Mouse (Mus musculus) embryonic facial prominence, embryonic 15.5 days (tissue): ENCODE data around the gene Gp9. TPM values are rescaled to one million over a fixed set of nuclear protein-coding genes. Genes with fewer than 3 reads are reported as not detected.
A peak's percentile ranks its signal among the peaks of the same experiment; 100 is the strongest.

ENCODE experiments used
- ATAC-seq: fragments of 200-750 bp; cut with Nextera tagmentation; 2 replicates; pipeline ENCODE4 v1.8.0; 2017; ENCODE audit warnings: low read depth, moderate TSS enrichment; ENCODE audit not compliant: insufficient number of reproducible peaks, low FRiP score, low TSS enrichment
- H3K27ac ChIP-seq: fragments of 300-500 bp; sonication (generic); replicated peaks from 2 replicates; pipeline ENCODE4 v1.5.1; 2015; ENCODE audit warnings: mild to moderate bottlenecking, inconsistent platforms
- H3K27me3 ChIP-seq: fragments of 300-500 bp; sonication (generic); 2 replicates; pipeline ENCODE4 v1.6.1; 2015; ENCODE audit warnings: inconsistent platforms
- H3K36me3 ChIP-seq: fragments of 300-500 bp; sonication (generic); 2 replicates; pipeline ENCODE4 v1.6.1; 2015; ENCODE audit warnings: mild to moderate bottlenecking, inconsistent platforms
- H3K4me1 ChIP-seq: fragments of 300-500 bp; sonication (generic); 2 replicates; pipeline ENCODE4 v1.6.1; 2015; ENCODE audit warnings: inconsistent platforms
- H3K4me2 ChIP-seq: fragments of 300-500 bp; sonication (generic); replicated peaks from 2 replicates; pipeline ENCODE4 v1.6.1; 2015; ENCODE audit warnings: mild to moderate bottlenecking, inconsistent platforms
- H3K4me3 ChIP-seq: fragments of 300-500 bp; sonication (generic); replicated peaks from 2 replicates; pipeline ENCODE4 v1.5.1; 2015; ENCODE audit warnings: mild to moderate bottlenecking, inconsistent platforms
- H3K9ac ChIP-seq: fragments of 300-500 bp; sonication (generic); 2 replicates; pipeline ENCODE4 v1.6.1; 2015; ENCODE audit warnings: inconsistent platforms
- H3K9me3 ChIP-seq: fragments of 300-500 bp; sonication (generic); replicated peaks from 2 replicates; pipeline ENCODE4 v1.6.1; 2016; ENCODE audit warnings: inconsistent platforms
- WGBS: fragments of 180-500 bp; shearing (Covaris S2); methylation state at CpG from one replicate; pipeline ENCODE4 v1.1.7; 2015; 5-methylcytosine and 5-hydroxymethylcytosine counted together
- polyA plus RNA-seq: library from polyadenylated mRNA; unstranded; fragments of >200 nt; fragmentation: Nextera tagmentation; extraction: Ambion mirVana; gene quantifications from 2 replicates; pipeline ENCODE4 v1.2.1, GENCODE M21; 2015

Gp9 gene
- polyA plus RNA-seq, 1 experiment from 2014 or later, result 0.83 TPM

DNA sequence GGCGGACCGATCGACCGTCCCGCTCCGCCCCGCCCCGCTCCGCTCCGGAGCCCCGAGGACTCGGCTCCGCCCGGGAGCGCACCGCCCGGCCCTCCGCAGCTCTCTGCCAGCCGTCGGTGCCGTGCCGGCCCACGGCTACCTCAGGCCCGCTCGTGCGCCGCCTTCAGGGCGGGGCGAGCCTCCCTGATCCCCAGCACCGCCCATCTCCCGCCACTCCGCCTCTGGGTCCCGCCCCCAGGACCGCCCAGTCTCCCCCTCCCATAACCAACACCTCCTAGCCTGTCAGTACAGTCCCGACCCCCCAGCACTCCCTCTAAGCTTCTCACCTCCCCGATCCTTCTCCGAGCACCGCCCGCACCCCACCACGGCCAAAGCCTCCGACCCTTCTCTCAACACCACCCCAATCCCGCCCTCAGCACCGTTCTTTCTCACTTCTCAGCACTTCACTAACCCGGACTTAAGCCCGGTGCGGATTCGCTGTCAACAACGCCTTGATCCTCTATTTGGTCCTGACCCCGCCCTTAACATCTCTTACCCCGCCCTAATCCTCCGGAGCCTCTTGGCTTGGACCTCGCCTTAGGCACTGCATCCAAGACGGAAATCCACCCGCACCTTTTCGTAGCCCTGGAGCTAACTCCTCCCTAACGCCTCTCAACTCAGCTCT is 33.9 kb downstream of the Gp9 start, which contains the start of gene Rab43:
Gene Rab43, minus strand, starts transcription at position 490 of the 664 bp plus-strand sequence.
- Histone ChIP-seq H3K36me3 (peaks cover 28% of the 10 kb centered on the region), H3K4me3 (peak within 1 kb of the TSS; percentile 80), H3K27me3 (no peaks in the 10 kb centered on the region), H3K27ac (peak within 1 kb of the TSS; percentile 81), H3K4me2 (peak within 1 kb of the TSS; percentile 91), H3K9me3 (no peaks in the 10 kb centered on the region), H3K9ac (peak within 1 kb of the TSS; percentile 87), H3K4me1 (peaks cover 27% of the 10 kb centered on the region)
- ATAC-seq, result peak; percentile 97
- under 1% methylated on average over 43 of the region's 56 CpGs for WGBS

DNA sequence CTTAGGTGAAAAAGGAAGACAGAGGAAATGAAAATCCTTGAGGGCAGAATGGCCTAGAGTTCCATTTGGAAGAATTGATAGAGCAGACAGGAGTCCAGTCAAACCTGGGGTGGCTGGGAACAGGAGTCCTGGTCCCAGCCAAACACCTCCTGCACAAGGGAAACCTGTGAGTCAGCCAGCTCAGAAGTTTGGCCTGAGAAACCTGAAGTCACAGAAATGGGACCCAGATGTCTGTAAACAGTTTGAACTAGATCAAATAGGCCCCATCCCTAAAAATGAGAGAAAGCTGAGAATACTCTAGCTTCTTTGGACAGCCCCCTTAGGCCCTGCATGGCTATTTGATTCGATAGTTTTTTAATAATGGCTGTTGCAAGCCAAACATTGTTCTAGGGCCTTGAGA is 34.8 kb downstream of the Gp9 start:
- H3K4me2 ChIP-seq, result no peak overlapping the region
- no peaks in the 10 kb centered on the region for H3K9me3 ChIP-seq
- H3K27me3 ChIP-seq, result no peaks in the 10 kb centered on the region
- H3K36me3 ChIP-seq, result peaks cover 37% of the 10 kb centered on the region
- peak overlapping the region; percentile 81 for H3K27ac ChIP-seq
- 52% methylated on average over 1 of the region's 1 CpGs for WGBS
- H3K4me3 ChIP-seq, result no peak overlapping the region
- H3K4me1 ChIP-seq, result peaks cover 23% of the 10 kb centered on the region
- no peak for ATAC-seq
- no peak overlapping the region for H3K9ac ChIP-seq

DNA sequence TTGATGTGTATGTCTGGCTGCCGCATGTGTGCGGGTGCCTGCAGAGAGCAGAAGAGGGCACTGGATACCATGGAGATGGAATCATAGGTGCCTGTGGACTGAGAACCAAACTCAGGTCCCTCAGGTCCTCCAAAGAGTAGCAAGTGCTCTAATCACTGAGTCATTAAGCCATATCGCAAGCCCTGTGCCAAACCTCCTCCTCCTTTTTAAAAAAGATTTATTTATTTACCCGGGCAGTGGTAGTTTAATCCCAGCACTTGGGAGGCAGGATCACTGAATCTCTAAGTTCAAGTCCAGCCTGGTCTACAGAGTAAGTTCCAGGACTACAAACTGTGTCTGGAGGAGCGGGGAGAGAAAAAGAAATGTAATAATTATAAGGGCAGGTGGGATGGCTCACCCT is 36.6 kb downstream of the Gp9 start:
- Histone ChIP-seq H3K4me1 (peaks cover 20% of the 10 kb centered on the region), H3K9ac (no peak overlapping the region), H3K36me3 (peaks cover 55% of the 10 kb centered on the region), H3K4me3 (no peak overlapping the region), H3K27me3 (no peaks in the 10 kb centered on the region), H3K9me3 (no peaks in the 10 kb centered on the region), H3K4me2 (no peak overlapping the region), H3K27ac (no peak overlapping the region)
- 90% methylated on average over 5 of the region's 5 CpGs for WGBS
- ATAC-seq, result no peak

DNA sequence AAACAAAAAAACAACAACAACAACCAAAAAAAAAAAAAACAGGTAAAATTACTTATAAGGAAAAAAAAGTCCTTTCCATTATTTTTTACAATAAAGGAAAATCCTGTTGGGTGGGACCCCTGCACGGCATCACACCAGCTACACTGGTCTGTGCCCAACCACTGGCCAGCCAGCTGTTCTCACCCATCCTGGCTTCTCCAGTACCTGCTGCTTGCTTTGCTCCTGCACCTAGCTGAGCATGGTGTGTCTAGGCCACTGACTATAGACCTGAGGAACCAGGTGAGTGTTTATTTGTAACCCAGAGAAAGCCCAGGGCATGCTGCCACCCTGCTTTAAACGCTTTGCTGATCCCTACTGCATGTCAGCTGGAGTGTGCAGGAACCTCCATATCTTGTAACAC is 42.5 kb downstream of the Gp9 start:
- Histone ChIP-seq H3K4me1 (no peaks in the 10 kb centered on the region), H3K36me3 (peaks cover 96% of the 10 kb centered on the region), H3K4me3 (no peak overlapping the region), H3K9me3 (no peaks in the 10 kb centered on the region), H3K27ac (no peak overlapping the region), H3K4me2 (no peak overlapping the region), H3K9ac (no peak overlapping the region), H3K27me3 (no peaks in the 10 kb centered on the region)
- ATAC-seq, result no peak
- 96% methylated on average over 2 of the region's 2 CpGs for WGBS

Other genes starting within 250 kb of the Gp9 start
- 8.3 and 10.0 TPM in 2 replicates for gene Arhgap25, start 244.8 kb upstream of the Gp9 start, polyA plus RNA-seq
- 7.5 and 7.8 TPM in 2 replicates for gene Prokr1, start 187.3 kb upstream of the Gp9 start, polyA plus RNA-seq
- gene Aplf, start 105.9 kb upstream of the Gp9 start, polyA plus RNA-seq, result 14.7 and 15.8 TPM in 2 replicates
- gene Efcc1, start 47.2 kb upstream of the Gp9 start, polyA plus RNA-seq, result 2.2 TPM in 2 replicates
- gene Rab43, start 34.1 kb downstream of the Gp9 start, polyA plus RNA-seq, result 11.5 and 18.0 TPM in 2 replicates
- 3.4 and 5.9 TPM in 2 replicates for gene Gm45140, start 57.7 kb downstream of the Gp9 start, polyA plus RNA-seq
- gene Isy1, start 60.7 kb downstream of the Gp9 start, polyA plus RNA-seq, result 45.8 and 48.7 TPM in 2 replicates
- gene Cnbp, start 73.0 kb downstream of the Gp9 start, polyA plus RNA-seq, result 999 and 1,010 TPM in 2 replicates
- gene Copg1, start 109.7 kb downstream of the Gp9 start, polyA plus RNA-seq, result 172 and 173 TPM in 2 replicates
- gene Hmces, start 135.9 kb downstream of the Gp9 start, polyA plus RNA-seq, result 51.5 and 53.5 TPM in 2 replicates
- 41.6 and 45.5 TPM in 2 replicates for gene H1fx, start 203.6 kb downstream of the Gp9 start, polyA plus RNA-seq